Mouse (Mus musculus) hindbrain, embryonic 11.5 days (tissue): Measurements from ENCODE around the gene Olfr31. TPM values are rescaled to one million over a fixed set of nuclear protein-coding genes. Genes with fewer than 3 reads are reported as not detected.
A peak's percentile ranks its signal among the peaks of the same experiment; 100 is the strongest.

ENCODE experiments used
- ATAC-seq: fragments of 200-750 bp; cut with Nextera tagmentation; 2 replicates; pipeline ENCODE4 v1.8.0; 2017; ENCODE audit warnings: mild to moderate bottlenecking, moderate TSS enrichment, moderate library complexity; ENCODE audit not compliant: low FRiP score
- DNase-seq: peaks from one replicate; pipeline ENCODE4 v3.0.0-alpha.2; 2015; ENCODE audit warnings: low spot score
- H3K27ac ChIP-seq: fragments of 300-500 bp; sonication (generic); 2 replicates; pipeline ENCODE4 v1.5.1; 2014; ENCODE audit warnings: mild to moderate bottlenecking, low read depth, low read length
- H3K27me3 ChIP-seq: fragments of 300-500 bp; sonication (generic); 2 replicates; pipeline ENCODE4 v1.6.1; 2014; ENCODE audit warnings: mild to moderate bottlenecking, low read length, moderate library complexity, mixed read lengths; ENCODE audit not compliant: control insufficient read depth, insufficient read depth
- H3K36me3 ChIP-seq: fragments of 300-500 bp; sonication (generic); 2 replicates; pipeline ENCODE4 v1.6.1; 2014; ENCODE audit warnings: mild to moderate bottlenecking, low read length, moderate library complexity, mixed read lengths; ENCODE audit not compliant: control insufficient read depth, insufficient read depth
- H3K4me1 ChIP-seq: fragments of 300-500 bp; sonication (generic); replicated peaks from 2 replicates; pipeline ENCODE4 v1.6.1; 2014; ENCODE audit warnings: low read length, mixed read lengths; ENCODE audit not compliant: control insufficient read depth, insufficient read depth
- H3K4me2 ChIP-seq: fragments of 300-500 bp; sonication (generic); replicated peaks from 2 replicates; pipeline ENCODE4 v1.6.1; 2014; ENCODE audit warnings: mild to moderate bottlenecking, low read depth, low read length
- H3K4me3 ChIP-seq: fragments of 300-500 bp; sonication (generic); 2 replicates; pipeline ENCODE4 v1.5.1; 2014; ENCODE audit warnings: low read depth, low read length
- H3K9ac ChIP-seq: fragments of 300-500 bp; sonication (generic); 2 replicates; pipeline ENCODE4 v1.6.1; 2014; ENCODE audit warnings: low read depth, low read length
- H3K9me3 ChIP-seq: fragments of 300-500 bp; sonication (generic); 2 replicates; pipeline ENCODE4 v1.6.1; 2016; ENCODE audit warnings: low read length; ENCODE audit not compliant: control insufficient read depth
- WGBS: fragments of 180-500 bp; shearing (Covaris S2); extraction: QIAGEN DNeasy Blood & Tissue Kit; methylation state at CpG from one replicate; pipeline ENCODE4 v1.1.7; 2014; 5-methylcytosine and 5-hydroxymethylcytosine counted together
- polyA plus RNA-seq: library from polyadenylated mRNA; unstranded; fragments of >200 nt; fragmentation: Nextera tagmentation; extraction: Ambion mirVana; gene quantifications from 2 replicates; pipeline ENCODE4 v1.2.1, GENCODE M21; 2014

The Olfr31 gene
- polyA plus RNA-seq, 1 experiment from 2014 or later, result not detected

DNA sequence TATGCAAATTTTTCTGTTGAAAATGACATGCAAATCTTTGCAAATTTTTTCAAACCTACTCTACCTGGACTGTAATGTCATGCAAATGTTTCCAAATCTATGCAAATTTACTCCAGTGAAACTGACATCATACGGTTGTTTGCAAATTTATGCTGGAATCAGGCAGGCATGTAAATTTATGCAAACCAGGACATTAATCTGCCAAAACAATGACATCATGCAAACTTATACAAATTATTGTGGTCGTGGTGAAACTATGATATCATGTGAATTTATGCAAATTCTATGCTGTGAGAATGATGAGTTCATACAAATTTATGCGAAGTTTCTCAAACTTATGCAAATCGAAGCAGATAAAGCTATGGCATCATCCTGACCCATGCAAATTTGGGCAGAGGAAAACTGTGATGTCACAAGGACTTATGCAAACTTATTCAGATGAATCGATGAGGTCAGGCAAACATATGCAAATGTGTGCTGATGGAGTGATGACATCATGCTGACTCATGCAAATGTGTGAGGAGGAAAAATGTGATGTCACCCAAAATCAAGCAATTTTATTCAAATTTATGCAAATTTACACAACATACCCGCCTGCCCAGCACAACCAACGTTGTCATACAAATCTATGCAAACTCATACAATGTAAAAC is 30.6 kb downstream of the Olfr31 start:
- DNase-seq, result no peak
- no peak for ATAC-seq
- Histone ChIP-seq H3K4me2 (no peak overlapping the region), H3K27ac (no peak overlapping the region), H3K27me3 (no peaks in the 10 kb centered on the region), H3K36me3 (0 out of 2 replicates have a peak, but pooled peaks cover 2% of the 10 kb centered on the region), H3K9me3 (peaks cover 12% of the 10 kb centered on the region), H3K9ac (no peak overlapping the region), H3K4me1 (no peaks in the 10 kb centered on the region), H3K4me3 (no peak overlapping the region)
- WGBS, result 88% methylated on average over 7 of the region's 7 CpGs

DNA sequence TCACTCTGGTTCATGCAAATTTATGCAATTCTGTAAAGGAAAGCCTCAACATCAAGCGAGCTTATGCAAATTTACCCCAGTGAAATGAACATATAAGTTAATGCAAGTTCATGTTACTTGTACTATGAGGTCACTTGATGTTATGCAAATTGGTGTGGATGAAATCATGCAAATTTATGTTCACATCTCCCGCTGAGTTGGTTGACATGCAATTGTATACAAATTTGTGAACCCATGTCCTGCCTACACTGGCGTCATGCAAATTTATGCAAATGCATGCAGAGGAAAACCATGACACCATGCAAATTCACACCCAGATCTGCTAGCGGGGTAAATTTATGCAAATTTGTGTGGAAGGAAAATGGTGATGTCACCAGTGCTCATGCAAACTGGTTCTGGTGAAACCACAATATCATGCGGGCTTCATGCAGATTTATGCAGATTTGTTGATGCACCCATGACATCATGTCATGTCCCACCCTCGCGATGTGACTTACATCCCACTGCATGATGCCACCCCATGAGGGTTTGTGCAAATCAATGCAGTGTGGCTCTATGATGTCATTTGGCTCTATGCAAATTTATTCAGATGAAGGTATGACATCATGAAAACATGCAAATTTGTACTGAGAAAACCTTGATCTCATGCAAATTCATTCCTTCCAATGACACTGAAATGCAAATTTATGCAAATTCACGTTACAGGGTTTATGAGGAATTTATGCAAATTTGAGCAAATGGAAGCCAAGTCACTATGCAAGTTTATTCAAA is 31.3 kb downstream of the Olfr31 start:
- peak; percentile 54 for DNase-seq
- 86% methylated on average over 8 of the region's 8 CpGs for WGBS
- Histone ChIP-seq H3K9ac (no peak overlapping the region), H3K4me1 (no peaks in the 10 kb centered on the region), H3K27me3 (no peaks in the 10 kb centered on the region), H3K36me3 (0 out of 2 replicates have a peak, but pooled peaks cover 2% of the 10 kb centered on the region), H3K4me2 (no peak overlapping the region), H3K27ac (no peak overlapping the region), H3K9me3 (peaks cover 12% of the 10 kb centered on the region), H3K4me3 (no peak overlapping the region)
- peak; percentile 33 for ATAC-seq

DNA sequence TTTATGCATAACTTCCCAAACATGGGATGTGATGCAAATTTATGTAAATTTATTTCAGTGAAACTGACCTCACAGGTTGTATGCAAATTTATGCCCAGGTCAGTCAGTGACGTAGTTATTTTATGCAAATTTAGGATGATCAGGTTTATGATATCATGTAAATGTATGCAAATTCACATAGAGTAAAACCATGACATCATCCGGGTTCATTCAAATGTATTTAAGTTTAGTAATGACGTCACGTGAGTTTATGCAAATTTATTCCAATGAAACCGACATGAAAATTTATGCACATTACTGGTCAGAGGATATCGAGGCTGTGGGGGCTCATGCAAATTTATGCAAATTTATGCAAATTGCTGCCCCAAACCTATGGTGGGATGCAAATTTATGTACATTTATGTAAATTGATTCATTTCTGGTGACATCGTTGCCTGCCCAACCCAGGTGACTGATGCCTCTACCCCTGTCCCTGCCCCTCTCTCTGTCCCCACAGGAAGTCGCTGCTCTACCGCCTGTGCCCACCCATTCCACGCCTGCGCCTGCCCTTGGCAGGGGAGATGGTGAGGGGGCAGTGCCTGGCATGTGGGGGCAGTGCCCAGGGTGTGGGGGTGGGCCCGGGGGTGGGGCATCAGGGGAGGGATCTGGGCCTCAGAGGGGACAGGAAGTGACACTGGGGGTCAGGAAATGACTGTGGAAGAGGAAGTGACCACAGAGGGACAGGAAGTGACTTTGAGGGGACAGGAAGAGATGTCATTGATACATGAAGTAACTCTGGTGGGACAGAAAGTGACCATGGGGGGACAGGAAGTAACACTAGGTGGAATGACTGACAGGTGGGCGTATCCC is 32.1 kb downstream of the Olfr31 start:
- H3K27me3 ChIP-seq, result no peaks in the 10 kb centered on the region
- WGBS, result 85% methylated on average over 13 of the region's 13 CpGs
- ATAC-seq (peak; percentile 67), DNase-seq (peak; percentile 33)
- H3K9me3 ChIP-seq, result peaks cover 12% of the 10 kb centered on the region
- H3K4me2 ChIP-seq, result no peak overlapping the region
- no peak overlapping the region for H3K27ac ChIP-seq
- H3K36me3 ChIP-seq, result 0 out of 2 replicates have a peak, but pooled peaks cover 2% of the 10 kb centered on the region
- no peak overlapping the region for H3K4me3 ChIP-seq
- no peaks in the 10 kb centered on the region for H3K4me1 ChIP-seq
- H3K9ac ChIP-seq, result no peak overlapping the region

DNA sequence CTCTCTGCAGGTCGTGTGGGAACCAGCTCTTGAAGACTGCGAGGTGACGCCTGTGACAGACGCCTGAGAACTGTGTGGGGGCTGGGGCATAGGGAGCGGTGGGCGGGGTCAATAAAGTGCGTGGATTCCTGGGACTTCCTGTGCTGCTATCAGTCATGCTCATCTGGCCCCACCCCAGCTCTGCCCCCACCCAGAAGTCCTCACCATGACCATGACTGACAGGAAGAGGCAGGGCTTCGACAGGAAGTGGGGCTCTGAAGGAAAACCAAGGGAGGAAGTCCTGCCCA is 32.7 kb downstream of the Olfr31 start:
- Histone ChIP-seq H3K36me3 (no peaks in the 10 kb centered on the region), H3K4me2 (no peak overlapping the region), H3K27me3 (no peaks in the 10 kb centered on the region), H3K4me3 (no peak overlapping the region), H3K9ac (no peak overlapping the region), H3K9me3 (peaks cover 9% of the 10 kb centered on the region), H3K27ac (no peak overlapping the region), H3K4me1 (no peaks in the 10 kb centered on the region)
- no peak for DNase-seq
- ATAC-seq, result peak; percentile 20
- WGBS, result 94% methylated on average over 8 of the region's 8 CpGs

Other genes starting within 250 kb of the Olfr31 start
- 314 and 332 TPM in 2 replicates for gene Psmd6, start 201.8 kb upstream of the Olfr31 start, polyA plus RNA-seq
- gene Olfr720, start 136.0 kb upstream of the Olfr31 start, polyA plus RNA-seq, result not detected in 2 replicates
- 3.0 TPM in 2 replicates for gene Il3ra, start 23.4 kb downstream of the Olfr31 start, polyA plus RNA-seq
- not detected in 2 replicates for gene Olfr721-ps1, start 78.5 kb downstream of the Olfr31 start, polyA plus RNA-seq